In the genomic region with DNA sequence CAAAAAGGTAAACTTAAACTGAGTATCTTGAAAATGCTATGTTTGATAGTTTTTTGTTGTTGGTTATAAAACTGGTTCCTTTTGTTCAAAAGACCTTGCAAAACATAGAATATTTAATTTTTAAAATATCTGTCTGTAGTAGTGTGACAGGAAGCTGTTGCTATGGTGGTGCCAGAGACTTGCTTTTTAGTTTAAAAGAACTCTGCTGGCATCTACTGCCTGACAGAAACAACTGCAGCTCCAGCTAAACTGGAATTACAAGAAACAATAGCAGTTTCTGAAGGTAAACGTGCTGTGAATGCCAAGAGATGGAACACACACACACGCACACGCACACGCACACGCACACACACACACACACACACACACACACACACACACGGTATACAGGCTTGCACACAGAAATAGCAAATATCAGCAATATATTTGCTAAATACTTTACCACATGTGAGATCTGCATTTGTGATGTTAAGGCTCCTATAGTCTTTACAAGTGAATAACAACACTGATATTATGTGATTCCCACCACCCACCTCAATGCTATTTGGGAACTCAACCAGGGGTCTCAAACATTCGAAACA, we compare ENCODE assay signal across 10 mouse cellular contexts. TPM values are rescaled to one million over a fixed set of nuclear protein-coding genes. Genes with fewer than 3 reads are reported as not detected.
DNase-seq lines count a peak whose midpoint lies in the region; ATAC-seq and TF ChIP-seq lines count a peak whose summit lies in the region.
"Had no signal": no experiment of that assay in that cellular context is flagged by ENCODE, and none has a peak within 500 bp of the region (broad histone marks: within the 10 kb centered on the region; RNA-seq: fewer than 3 reads in every experiment).

No protein-coding gene starts in this region.

- 65% methylated on average over 7 of the region's 7 CpGs for WGBS in liver, postnatal 0 days (ENCODE audit: insufficient replicate concordance)

- no peaks in the 10 kb centered on the region for H3K36me3 ChIP-seq in liver, postnatal 0 days (replicated peaks; ENCODE audit: insufficient read depth, low read length)
- H3K36me3 ChIP-seq: heart, embryonic 13.5 days had no signal

- no peak overlapping the region for H3K4me2 ChIP-seq in liver, postnatal 0 days (ENCODE audit: low read depth, low read length)
- H3K4me2 ChIP-seq: heart, embryonic 13.5 days had no signal

- no peak overlapping the region for H3K9ac ChIP-seq in liver, postnatal 0 days (replicated peaks)
- H3K9ac ChIP-seq: heart, embryonic 13.5 days had no signal

- no peak overlapping the region for H3K27ac ChIP-seq in liver, postnatal 0 days (ENCODE audit: low read depth)
- H3K27ac ChIP-seq: heart, embryonic 13.5 days; limb, embryonic 10.5 days had no signal

- peaks cover 8% of the 10 kb centered on the region; the same call in 1 of the 2 replicates for H3K4me1 ChIP-seq in liver, postnatal 0 days (ENCODE audit: insufficient read depth)

- no peaks in the 10 kb centered on the region for H3K27me3 ChIP-seq in liver, postnatal 0 days (ENCODE audit: insufficient read depth, low read length)
- H3K27me3 ChIP-seq: heart, embryonic 13.5 days had no signal

- no peaks in the 10 kb centered on the region for H3K9me3 ChIP-seq in liver, postnatal 0 days (ENCODE audit: low read length)
- H3K9me3 ChIP-seq: heart, embryonic 13.5 days; limb, embryonic 10.5 days had no signal

- TF ChIP-seq CTCF in liver, postnatal 0 days (IDR thresholded peaks at IDR 0.05; ENCODE audit: low read depth): peak; percentile 64

- peak; percentile 24 for DNase-seq in kidney, adult 9 months
- DNase-seq in kidney, adult 8-10 months: no peak
- DNase-seq in CD4-positive helper T cell, adult 2 months (ENCODE audit: low read depth, low spot score): peak; percentile 73
- peak; percentile 49 for DNase-seq in NIH3T3 (ENCODE audit: low read depth)
- DNase-seq in liver, postnatal 0 days: no peak
- no peak for DNase-seq in embryo, embryonic 10 days (ENCODE audit: low spot score)
- DNase-seq in spleen, adult 18-20 months: no peak
- DNase-seq in gastrocnemius, postnatal 25 days: no peak

- TF ChIP-seq EP300 in liver, postnatal 0 days (IDR thresholded peaks at IDR 0.05; ENCODE audit: low read depth): no peak

- ATAC-seq in liver, postnatal 0 days: no peak

- H3K4me3 ChIP-seq in liver, postnatal 0 days (ENCODE audit: low read depth, low read length): no peak overlapping the region
- H3K4me3 ChIP-seq: heart, embryonic 13.5 days; limb, embryonic 10.5 days had no signal

RNA-seq across cellular contexts. Expression of a gene that starts 29.1 kb away (rescaled TPM):
- 14.1 and 15.4 TPM in 2 replicates for polyA plus RNA-seq in liver, postnatal 0 days (2015; fragmentation: Nextera tagmentation; extraction: Ambion mirVana)
- 10 to 100 TPM; 34.8 to 35.1 TPM for total RNA-seq in gastrocnemius, postnatal 25 days (2021)

Comparison
In these comparisons a context has a peak if more than half of its experiments do, and no peak if none do; other contexts are left out.
1. DNase-seq: peak in kidney, adult 9 months (single experiment), CD4-positive helper T cell, adult 2 months (single experiment) and NIH3T3 (single experiment); none in kidney, adult 8-10 months (0 of 2), liver, postnatal 0 days (single experiment), embryo, embryonic 10 days (single experiment), spleen, adult 18-20 months (0 of 2) and gastrocnemius, postnatal 25 days (single experiment).